Mouse (Mus musculus) midbrain, embryonic 15.5 days (tissue): Measurements from ENCODE around the gene Ascc2. TPM values are rescaled to one million over a fixed set of nuclear protein-coding genes. Genes with fewer than 3 reads are reported as not detected.
"Not testable (repeated sequence)": the region's sequence is repeated elsewhere in the genome, so short reads cannot be mapped to it uniquely, and the experiment has no call there.

Source experiments
- ATAC-seq: fragments of 200-750 bp; cut with Nextera tagmentation; replicated peaks from 2 replicates; pipeline ENCODE4 v1.8.0; 2017; ENCODE audit warnings: moderate TSS enrichment
- H3K27ac ChIP-seq: fragments of 300-500 bp; sonication (generic); 2 replicates; pipeline ENCODE4 v1.5.1; 2015; ENCODE audit warnings: mild to moderate bottlenecking, inconsistent platforms
- H3K27me3 ChIP-seq: fragments of 300-500 bp; sonication (generic); replicated peaks from 2 replicates; pipeline ENCODE4 v1.6.1; 2015; ENCODE audit warnings: inconsistent platforms
- H3K36me3 ChIP-seq: fragments of 300-500 bp; sonication (generic); replicated peaks from 2 replicates; pipeline ENCODE4 v1.6.1; 2015; ENCODE audit warnings: inconsistent platforms
- H3K4me1 ChIP-seq: fragments of 300-500 bp; sonication (generic); 2 replicates; pipeline ENCODE4 v1.6.1; 2015; ENCODE audit warnings: inconsistent platforms
- H3K4me2 ChIP-seq: fragments of 300-500 bp; sonication (generic); 2 replicates; pipeline ENCODE4 v1.6.1; 2015; ENCODE audit warnings: inconsistent platforms, mild to moderate bottlenecking, moderate library complexity
- H3K4me3 ChIP-seq: fragments of 300-500 bp; sonication (generic); 2 replicates; pipeline ENCODE4 v1.5.1; 2015; ENCODE audit warnings: mild to moderate bottlenecking, inconsistent platforms
- H3K9ac ChIP-seq: fragments of 300-500 bp; sonication (generic); 2 replicates; pipeline ENCODE4 v1.6.1; 2015; ENCODE audit warnings: mild to moderate bottlenecking, inconsistent platforms
- H3K9me3 ChIP-seq: fragments of 300-500 bp; sonication (generic); 2 replicates; pipeline ENCODE4 v1.6.1; 2016; ENCODE audit warnings: inconsistent platforms
- WGBS: fragments of 180-500 bp; shearing (Covaris S2); methylation state at CpG from one replicate; pipeline ENCODE4 v1.1.7; 2015; ENCODE audit warnings: mixed read lengths; 5-methylcytosine and 5-hydroxymethylcytosine counted together
- polyA plus RNA-seq: library from polyadenylated mRNA; unstranded; fragments of >200 nt; fragmentation: Nextera tagmentation; extraction: Ambion mirVana; gene quantifications from 2 replicates; pipeline ENCODE4 v1.2.1, GENCODE M21; 2015

Ascc2 gene
- polyA plus RNA-seq, 1 experiment from 2014 or later = 24.4 TPM

DNA sequence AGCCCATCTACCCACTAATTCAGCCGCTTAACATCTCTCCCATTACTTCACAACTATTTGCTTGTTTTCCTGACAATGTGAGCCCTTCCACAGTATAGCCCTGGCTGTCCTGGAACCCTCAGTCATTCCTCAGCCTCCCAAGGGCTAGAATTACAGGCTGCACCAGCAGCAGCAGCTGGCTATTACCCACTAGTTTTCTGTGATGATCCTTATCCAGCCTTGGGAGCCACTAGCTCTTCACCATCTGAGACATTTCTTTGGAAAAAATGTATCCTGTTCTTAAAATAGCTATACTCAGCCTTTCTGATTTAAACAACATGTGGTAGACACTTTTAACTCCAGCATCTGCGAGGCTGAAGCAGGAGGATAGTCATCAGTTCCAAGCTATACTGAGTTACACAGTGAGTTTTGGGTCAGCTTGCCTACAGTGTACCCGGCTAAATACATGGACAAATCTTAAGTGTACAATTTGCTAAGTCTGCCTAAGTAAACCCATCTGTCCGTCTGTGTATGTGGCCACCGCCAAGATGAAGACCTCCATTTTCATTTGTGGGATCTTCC lies 685 bp upstream of the Ascc2 start:
- peak overlapping the region; percentile 96; the same call in 1 of the 2 replicates for H3K4me3 ChIP-seq
- H3K9ac ChIP-seq = peak overlapping the region; percentile 83; the same call in 1 of the 2 replicates
- 59% methylated on average over 5 of the region's 5 CpGs for WGBS
- peak overlapping the region; percentile 79 for H3K4me2 ChIP-seq
- H3K27me3 ChIP-seq = no peaks in the 10 kb centered on the region
- peaks cover 15% of the 10 kb centered on the region for H3K4me1 ChIP-seq
- ATAC-seq = 0 out of 2 replicates have a peak, but pooled peaks have one; percentile 17
- 0 out of 2 replicates have a peak, but pooled peaks cover 3% of the 10 kb centered on the region for H3K36me3 ChIP-seq
- H3K9me3 ChIP-seq = no peaks in the 10 kb centered on the region
- H3K27ac ChIP-seq = no peak overlapping the region

DNA sequence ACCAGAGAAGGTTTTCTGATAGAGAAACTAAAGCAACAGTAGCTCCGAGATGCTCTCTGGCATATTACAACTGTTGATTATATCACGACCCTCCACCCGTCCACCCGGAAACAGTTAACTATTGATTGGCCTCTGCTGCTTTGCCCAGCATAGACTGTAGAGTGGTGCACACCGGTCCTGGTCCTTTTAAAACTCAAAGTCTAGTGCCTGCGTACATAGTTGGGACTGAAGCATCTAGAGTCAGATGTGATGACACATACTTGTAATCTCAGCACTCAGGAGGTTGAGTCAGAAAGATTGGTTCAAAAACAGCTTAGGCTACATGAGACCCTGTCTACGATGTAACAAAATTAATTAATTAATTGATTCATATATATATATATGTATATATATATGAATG lies 714 bp downstream of the Ascc2 start:
- Histone ChIP-seq H3K4me3 (peak overlapping the region; percentile 96), H3K4me2 (peak overlapping the region; percentile 79), H3K27ac (no peak overlapping the region), H3K9me3 (no peaks in the 10 kb centered on the region), H3K27me3 (no peaks in the 10 kb centered on the region), H3K4me1 (peaks cover 15% of the 10 kb centered on the region), H3K36me3 (0 out of 2 replicates have a peak, but pooled peaks cover 6% of the 10 kb centered on the region), H3K9ac (peak overlapping the region; percentile 83; the same call in 1 of the 2 replicates)
- no peak for ATAC-seq
- 32% methylated on average over 7 of the region's 7 CpGs for WGBS

DNA sequence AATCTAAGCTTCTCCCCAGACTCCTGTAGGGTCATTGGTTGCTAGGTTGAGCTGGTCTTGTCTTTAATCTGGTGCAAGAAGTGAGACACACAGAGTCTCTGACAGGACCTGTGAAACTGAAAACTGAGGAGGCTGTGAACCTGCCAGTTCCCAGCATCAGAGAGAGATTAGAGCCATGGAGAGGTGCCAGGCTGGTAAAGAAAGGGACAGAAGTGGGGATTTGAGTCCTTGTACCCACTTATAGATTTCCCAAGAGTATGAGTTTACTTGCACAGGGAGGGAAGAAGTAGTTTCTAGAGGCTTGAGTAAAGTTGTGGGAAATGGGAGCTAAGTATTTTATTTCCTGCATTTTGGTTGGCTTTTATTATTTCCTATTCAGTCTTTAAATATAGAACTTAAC lies 3.6 kb downstream of the Ascc2 start:
- ATAC-seq = no peak
- peaks cover 15% of the 10 kb centered on the region for H3K4me1 ChIP-seq
- no peak overlapping the region for H3K4me3 ChIP-seq
- no peak overlapping the region for H3K9ac ChIP-seq
- H3K4me2 ChIP-seq = no peak overlapping the region
- no peak overlapping the region for H3K27ac ChIP-seq
- H3K27me3 ChIP-seq = no peaks in the 10 kb centered on the region
- no peaks in the 10 kb centered on the region for H3K9me3 ChIP-seq
- peaks cover 6% of the 10 kb centered on the region; the same call in 1 of the 2 replicates for H3K36me3 ChIP-seq

DNA sequence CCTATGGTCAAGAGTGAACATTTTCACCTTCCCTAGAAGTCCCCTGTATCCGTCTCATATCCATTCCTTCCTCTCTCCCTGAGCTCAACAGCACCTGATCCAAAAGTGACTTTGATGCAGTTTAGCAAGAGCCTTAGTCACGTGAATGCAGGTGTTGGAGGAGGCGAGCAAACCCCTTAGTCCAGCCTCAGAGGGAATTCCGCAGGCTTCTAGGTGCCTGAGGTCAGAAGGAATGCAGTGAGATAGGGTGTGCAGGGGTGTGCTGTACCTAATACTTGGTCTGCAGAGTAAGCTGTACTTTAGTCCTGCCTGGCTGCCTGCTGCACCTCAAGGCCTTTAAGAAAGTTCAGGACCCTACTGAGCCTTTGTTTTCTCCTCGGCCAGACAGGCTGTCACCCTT lies 6.2 kb downstream of the Ascc2 start:
- Histone ChIP-seq H3K36me3 (peaks cover 20% of the 10 kb centered on the region; the same call in 1 of the 2 replicates), H3K4me2 (no peak overlapping the region), H3K9ac (no peak overlapping the region), H3K27me3 (no peaks in the 10 kb centered on the region), H3K27ac (no peak overlapping the region), H3K4me3 (no peak overlapping the region), H3K9me3 (no peaks in the 10 kb centered on the region), H3K4me1 (peaks cover 7% of the 10 kb centered on the region)
- no peak for ATAC-seq
- 69% methylated on average over 5 of the region's 5 CpGs for WGBS

DNA sequence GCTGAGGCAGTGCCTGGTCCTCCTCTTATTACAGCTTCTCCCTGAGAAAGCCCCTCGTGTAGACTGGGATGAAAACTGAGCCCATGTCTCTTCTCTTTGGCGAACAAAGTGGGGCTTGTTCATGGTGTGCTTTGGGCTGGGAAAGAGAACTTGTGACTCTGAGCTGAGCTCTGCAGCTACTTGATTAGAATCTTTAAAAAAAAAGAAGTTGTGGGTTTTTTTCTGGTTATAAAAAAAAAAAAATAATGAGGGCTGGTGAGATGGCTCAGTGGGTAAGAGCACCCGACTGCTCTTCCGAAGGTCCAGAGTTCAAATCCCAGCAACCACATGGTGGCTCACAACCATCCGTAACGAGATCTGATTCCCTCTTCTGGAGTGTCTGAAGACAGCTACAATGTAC lies 7.6 kb downstream of the Ascc2 start:
- WGBS = 92% methylated on average over 5 of the region's 6 CpGs
- not testable (repeated sequence) for H3K9me3 ChIP-seq, H3K4me1 ChIP-seq, H3K27me3 ChIP-seq, H3K4me3 ChIP-seq, H3K27ac ChIP-seq, H3K4me2 ChIP-seq, H3K9ac ChIP-seq, ATAC-seq
- peaks cover 29% of the 10 kb centered on the region; the same call in 1 of the 2 replicates for H3K36me3 ChIP-seq

DNA sequence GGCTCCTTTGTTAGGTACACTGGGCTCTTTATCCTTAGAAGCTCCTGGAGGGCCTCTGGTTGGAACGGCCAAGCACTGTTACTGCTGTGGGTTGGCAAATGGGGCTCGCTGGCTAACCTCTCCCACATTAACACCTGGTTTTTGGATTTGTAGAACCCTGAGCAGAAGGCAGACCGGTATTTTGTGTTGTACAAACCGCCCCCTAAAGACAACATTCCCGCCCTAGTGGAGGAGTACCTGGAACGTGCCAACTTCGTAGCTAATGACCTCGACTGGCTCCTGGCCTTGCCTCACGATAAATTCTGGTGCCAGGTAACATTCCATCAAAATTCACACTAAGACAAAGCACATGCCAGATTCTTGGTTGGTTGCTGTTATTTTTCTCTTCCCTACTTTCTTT lies 8.9 kb downstream of the Ascc2 start:
- Histone ChIP-seq H3K36me3 (peaks cover 36% of the 10 kb centered on the region; the same call in 1 of the 2 replicates), H3K4me3 (no peak overlapping the region), H3K27ac (no peak overlapping the region), H3K4me1 (no peaks in the 10 kb centered on the region), H3K27me3 (no peaks in the 10 kb centered on the region), H3K9me3 (no peaks in the 10 kb centered on the region), H3K4me2 (no peak overlapping the region), H3K9ac (no peak overlapping the region)
- no peak for ATAC-seq
- 93% methylated on average over 9 of the region's 9 CpGs for WGBS

DNA sequence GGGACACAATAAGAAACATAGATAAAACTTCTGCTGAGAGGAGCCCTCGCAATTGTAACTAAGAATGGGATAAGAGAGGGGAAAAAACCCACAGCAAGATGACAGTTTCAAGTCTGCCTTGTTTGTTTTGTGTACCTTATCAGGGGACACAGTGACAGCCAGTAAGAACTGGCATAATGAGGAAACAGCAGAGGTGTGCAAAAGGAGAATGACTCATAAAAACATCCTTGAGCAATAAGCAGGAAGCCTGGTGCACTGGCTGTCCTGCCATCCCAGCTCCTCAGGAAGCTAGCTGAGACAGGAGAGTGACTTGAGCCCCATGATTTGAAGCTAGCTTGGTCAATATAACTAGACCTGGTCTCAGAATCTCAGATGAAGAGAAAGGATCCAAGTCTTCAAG lies 22.3 kb downstream of the Ascc2 start:
- no peaks in the 10 kb centered on the region for H3K27me3 ChIP-seq
- 88% methylated on average over 1 of the region's 1 CpGs for WGBS
- H3K4me3 ChIP-seq = no peak overlapping the region
- no peak overlapping the region for H3K9ac ChIP-seq
- no peaks in the 10 kb centered on the region for H3K4me1 ChIP-seq
- H3K27ac ChIP-seq = no peak overlapping the region
- no peaks in the 10 kb centered on the region for H3K9me3 ChIP-seq
- H3K4me2 ChIP-seq = no peak overlapping the region
- H3K36me3 ChIP-seq = peaks cover 30% of the 10 kb centered on the region; the same call in 1 of the 2 replicates
- ATAC-seq = no peak

DNA sequence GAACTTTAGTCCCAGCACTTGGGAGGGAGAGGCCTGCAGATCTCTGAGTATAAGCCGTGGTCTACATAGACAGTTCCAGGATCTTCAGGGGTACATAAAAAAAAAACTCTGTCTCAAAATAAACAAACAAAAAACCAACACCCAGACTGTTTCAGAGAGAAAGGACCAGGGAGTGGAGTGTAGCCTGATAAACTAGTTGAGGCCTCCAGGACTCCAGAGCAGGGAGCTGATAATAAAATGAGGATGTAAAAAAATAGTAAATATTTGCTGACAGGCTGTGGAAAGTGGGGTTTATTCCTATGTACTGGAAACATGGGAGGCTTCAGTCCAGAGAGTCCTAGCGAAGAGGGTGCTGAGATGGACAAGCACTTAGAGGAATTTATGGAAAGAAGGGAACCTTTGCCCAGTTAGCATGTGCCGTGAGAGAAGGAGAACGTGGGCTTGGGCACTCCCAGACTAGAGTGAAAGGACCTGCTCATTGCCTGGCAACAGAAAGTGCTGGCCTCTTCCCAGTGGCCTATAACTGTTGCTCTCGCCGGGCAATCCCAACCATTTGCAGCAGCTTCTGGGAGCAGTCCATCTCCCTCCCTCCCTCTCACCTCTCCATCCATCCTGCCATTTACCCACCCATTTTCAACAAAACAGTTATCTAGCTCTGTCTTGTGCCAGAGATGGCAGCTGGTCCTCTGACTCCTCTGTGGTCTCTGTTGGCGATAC lies 22.9 kb downstream of the Ascc2 start:
- Histone ChIP-seq H3K9ac (no peak overlapping the region), H3K36me3 (peaks cover 30% of the 10 kb centered on the region; the same call in 1 of the 2 replicates), H3K27me3 (no peaks in the 10 kb centered on the region), H3K4me2 (no peak overlapping the region), H3K27ac (no peak overlapping the region), H3K4me3 (no peak overlapping the region), H3K4me1 (no peaks in the 10 kb centered on the region), H3K9me3 (no peaks in the 10 kb centered on the region)
- WGBS = 87% methylated on average over 7 of the region's 7 CpGs
- ATAC-seq = no peak

DNA sequence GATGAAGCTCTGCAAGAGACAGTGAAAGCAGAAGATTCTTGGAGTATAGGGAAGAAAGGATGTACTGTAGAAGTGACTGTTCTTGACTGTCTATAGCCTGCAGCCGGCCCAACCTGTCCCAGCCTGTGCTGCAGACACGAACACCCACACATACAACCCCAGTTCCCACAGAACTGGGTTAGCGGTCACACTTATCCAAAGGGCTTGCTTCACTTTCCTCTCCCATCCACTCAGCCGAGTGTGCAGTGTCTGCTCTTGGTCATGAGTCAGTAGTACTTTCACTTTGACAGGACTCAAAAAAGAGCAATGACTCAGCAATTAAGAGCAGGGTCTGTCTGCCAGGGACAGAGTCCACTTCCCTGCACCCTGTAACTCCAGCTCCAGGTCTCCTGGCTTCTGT lies 23.8 kb downstream of the Ascc2 start:
- no peak overlapping the region for H3K9ac ChIP-seq
- H3K27ac ChIP-seq = no peak overlapping the region
- peaks cover 30% of the 10 kb centered on the region; the same call in 1 of the 2 replicates for H3K36me3 ChIP-seq
- H3K4me2 ChIP-seq = no peak overlapping the region
- whole genome bisulfite sequencing = 90% methylated on average over 4 of the region's 4 CpGs
- no peak for ATAC-seq
- H3K9me3 ChIP-seq = no peaks in the 10 kb centered on the region
- H3K27me3 ChIP-seq = no peaks in the 10 kb centered on the region
- no peak overlapping the region for H3K4me3 ChIP-seq
- no peaks in the 10 kb centered on the region for H3K4me1 ChIP-seq

DNA sequence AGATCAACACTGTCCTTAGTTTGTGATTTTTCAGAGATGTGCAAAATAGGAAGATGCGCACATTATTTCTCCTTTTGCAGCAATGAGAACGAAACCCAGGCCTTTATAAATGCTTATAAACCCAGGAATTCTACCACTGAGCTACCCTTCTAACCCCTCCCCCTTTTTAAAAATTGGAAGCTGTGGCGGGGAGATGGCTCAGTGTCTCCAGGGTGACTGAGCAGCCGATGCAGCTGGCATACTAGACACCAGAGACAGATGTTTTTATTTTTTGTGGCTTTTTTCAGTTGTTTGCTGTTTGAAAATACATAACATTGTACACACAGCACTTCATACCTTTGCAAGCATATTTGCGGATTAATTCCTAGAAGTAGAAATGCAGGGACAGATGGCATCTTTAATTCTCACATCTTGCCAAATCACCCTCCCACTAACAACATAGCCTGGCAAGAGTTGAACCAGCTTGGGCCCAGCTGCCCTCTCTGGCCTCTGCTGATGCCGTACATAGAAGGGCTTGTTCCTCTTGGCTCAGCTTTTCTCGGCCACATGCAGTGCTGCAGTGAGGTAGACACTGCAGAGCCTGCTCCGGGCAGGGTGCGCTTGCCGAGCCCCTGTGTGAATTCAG lies 24.4 kb downstream of the Ascc2 start:
- H3K9me3 ChIP-seq = no peaks in the 10 kb centered on the region
- no peaks in the 10 kb centered on the region for H3K4me1 ChIP-seq
- H3K9ac ChIP-seq = no peak overlapping the region
- ATAC-seq = no peak
- H3K4me3 ChIP-seq = no peak overlapping the region
- H3K27me3 ChIP-seq = no peaks in the 10 kb centered on the region
- no peak overlapping the region for H3K27ac ChIP-seq
- WGBS = 80% methylated on average over 10 of the region's 10 CpGs
- peaks cover 30% of the 10 kb centered on the region; the same call in 1 of the 2 replicates for H3K36me3 ChIP-seq
- H3K4me2 ChIP-seq = no peak overlapping the region

DNA sequence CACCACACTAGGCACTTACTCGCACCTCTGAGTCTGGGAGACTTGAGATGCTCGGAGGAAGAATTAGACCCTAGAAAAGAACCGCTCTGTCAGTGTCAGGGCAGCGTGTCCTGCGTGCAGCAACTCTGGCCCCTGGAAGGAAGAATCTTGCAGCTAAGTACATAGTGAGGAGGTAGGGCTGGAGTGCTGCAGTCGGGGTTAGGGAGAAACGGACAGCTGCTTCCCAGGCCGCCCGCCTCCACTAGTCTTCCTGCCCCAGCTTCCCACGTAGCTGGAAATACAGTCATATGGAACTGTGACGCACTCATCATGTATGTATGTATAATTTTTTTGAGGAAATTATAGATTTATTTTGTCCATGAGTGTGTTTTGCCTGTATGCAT lies 24.9 kb downstream of the Ascc2 start:
- Histone ChIP-seq H3K27ac (no peak overlapping the region), H3K4me2 (no peak overlapping the region), H3K36me3 (peaks cover 30% of the 10 kb centered on the region; the same call in 1 of the 2 replicates), H3K27me3 (no peaks in the 10 kb centered on the region), H3K4me1 (no peaks in the 10 kb centered on the region), H3K4me3 (no peak overlapping the region), H3K9ac (no peak overlapping the region), H3K9me3 (no peaks in the 10 kb centered on the region)
- ATAC-seq = no peak
- WGBS = 89% methylated on average over 11 of the region's 11 CpGs

DNA sequence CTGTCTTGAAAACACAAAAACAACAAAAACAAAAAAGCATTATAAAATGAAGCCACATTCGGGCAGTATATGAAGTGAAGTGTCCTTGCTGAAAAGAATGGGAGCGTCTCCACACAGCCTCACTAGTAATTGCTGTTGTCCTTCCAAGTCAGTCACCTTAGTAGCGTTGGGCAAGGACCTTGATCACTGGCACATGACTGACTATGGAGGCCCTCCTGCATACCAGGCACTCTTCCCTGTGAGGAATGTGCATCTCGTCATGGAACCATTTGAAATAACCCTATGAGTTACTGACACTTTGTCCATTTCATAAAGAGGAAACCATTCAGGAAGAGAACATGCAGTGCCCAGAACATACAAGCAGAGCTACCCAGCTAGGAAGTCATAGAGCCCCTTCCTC lies 34.2 kb downstream of the Ascc2 start:
- H3K9ac ChIP-seq = no peak overlapping the region
- H3K4me2 ChIP-seq = no peak overlapping the region
- H3K36me3 ChIP-seq = peaks cover 16% of the 10 kb centered on the region
- H3K27me3 ChIP-seq = no peaks in the 10 kb centered on the region
- no peaks in the 10 kb centered on the region for H3K9me3 ChIP-seq
- H3K4me3 ChIP-seq = no peak overlapping the region
- no peak for ATAC-seq
- H3K4me1 ChIP-seq = no peaks in the 10 kb centered on the region
- H3K27ac ChIP-seq = no peak overlapping the region
- 87% methylated on average over 4 of the region's 4 CpGs for WGBS
